Comparison of ENCODE assay signal across 9 mouse cellular contexts in the genomic region with DNA sequence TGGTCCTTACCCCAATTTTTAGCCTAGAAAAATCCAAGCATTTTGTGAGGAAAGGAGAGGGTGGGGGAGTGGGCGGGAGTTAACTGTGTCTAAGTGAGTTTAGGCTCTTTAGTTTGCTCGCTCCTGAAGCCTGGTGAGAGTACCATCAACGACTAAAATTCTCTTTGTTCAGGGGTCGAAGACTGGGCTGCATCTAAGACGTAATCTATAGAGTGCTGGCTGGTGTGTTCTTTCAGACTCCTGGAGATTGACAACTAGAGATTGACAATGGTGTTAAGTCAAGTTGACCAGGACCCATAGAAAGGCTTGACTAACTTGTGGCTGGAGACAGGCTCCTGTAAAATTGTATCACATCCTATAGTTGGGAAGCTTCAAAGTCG. TPM values are rescaled to one million over a fixed set of nuclear protein-coding genes. Genes with fewer than 3 reads are reported as not detected.
DNase-seq lines count a peak whose midpoint lies in the region; ATAC-seq and TF ChIP-seq lines count a peak whose summit lies in the region.
"Had no signal": no experiment of that assay in that cellular context is flagged by ENCODE, and none has a peak within 500 bp of the region (broad histone marks: within the 10 kb centered on the region; RNA-seq: fewer than 3 reads in every experiment).

No protein-coding gene starts in this region.

- no peaks in the 10 kb centered on the region for H3K27me3 ChIP-seq in lung, postnatal 0 days (replicated peaks; ENCODE audit: insufficient read depth, low read length)
- no peaks in the 10 kb centered on the region for H3K27me3 ChIP-seq in limb, embryonic 11.5 days (ENCODE audit: control insufficient read depth, insufficient read depth, low read length)
- H3K27me3 ChIP-seq in small intestine, adult 2 months (ENCODE audit: control insufficient read depth, insufficient read depth, low read length): no peaks in the 10 kb centered on the region; the same call in 1 of the 2 replicates

- TF ChIP-seq EP300 in lung, postnatal 0 days (IDR thresholded peaks at IDR 0.05): 0 out of 2 replicates have a peak, but pooled peaks have one; percentile 17

- no peak overlapping the region; the same call in 1 of the 2 replicates for H3K27ac ChIP-seq in lung, postnatal 0 days (ENCODE audit: low read length)
- H3K27ac ChIP-seq in limb, embryonic 11.5 days (replicated peaks; ENCODE audit: low read depth, low read length): no peak overlapping the region
- no peak overlapping the region for H3K27ac ChIP-seq in small intestine, adult 2 months (ENCODE audit: insufficient read depth, low read depth, low read length)

- DNase-seq in lung, postnatal 0 days (ENCODE audit: low spot score): no peak
- DNase-seq in lung, postnatal 14 days: no peak
- no peak for DNase-seq in limb, embryonic 11.5 days (ENCODE audit: low spot score)
- no peak for DNase-seq in cerebellum, postnatal 25 days
- no peak for DNase-seq in spleen, postnatal 10 days (ENCODE audit: low spot score in 2 of 2)
- no peak for DNase-seq in kidney, adult 11 months

- TF ChIP-seq POLR2A in small intestine, adult 2 months (IDR thresholded peaks at IDR 0.05; ENCODE audit: low read depth, low read length): no peak

- H3K4me2 ChIP-seq in lung, postnatal 0 days (replicated peaks; ENCODE audit: low read depth, low read length): peak overlapping the region; percentile 82
- H3K4me2 ChIP-seq in limb, embryonic 11.5 days (ENCODE audit: low read depth, severe bottlenecking): peak overlapping the region; percentile 45

- peak overlapping the region; percentile 80 for H3K9ac ChIP-seq in lung, postnatal 0 days (replicated peaks; ENCODE audit: low read depth)
- H3K9ac ChIP-seq in limb, embryonic 11.5 days (ENCODE audit: low read length): peak overlapping the region; percentile 12; the same call in 1 of the 2 replicates

- H3K36me3 ChIP-seq in lung, postnatal 0 days (ENCODE audit: insufficient read depth, low read length): no peaks in the 10 kb centered on the region; the same call in 1 of the 2 replicates
- 0 out of 2 replicates have a peak, but pooled peaks cover 3% of the 10 kb centered on the region for H3K36me3 ChIP-seq in limb, embryonic 11.5 days (ENCODE audit: control insufficient read depth, insufficient read depth, low read length)
- peaks cover 13% of the 10 kb centered on the region for H3K36me3 ChIP-seq in small intestine, adult 2 months (ENCODE audit: control insufficient read depth, insufficient read depth, low read length)

- peaks cover 4% of the 10 kb centered on the region for H3K4me1 ChIP-seq in lung, postnatal 0 days (ENCODE audit: insufficient read depth, low read depth, low read length)
- no peaks in the 10 kb centered on the region for H3K4me1 ChIP-seq in limb, embryonic 11.5 days (ENCODE audit: control insufficient read depth, insufficient read depth, low read length)
- 0 out of 2 replicates have a peak, but pooled peaks cover 2% of the 10 kb centered on the region for H3K4me1 ChIP-seq in small intestine, adult 2 months (ENCODE audit: control insufficient read depth, insufficient read depth, insufficient read length, low read length)

- no peaks in the 10 kb centered on the region for H3K9me3 ChIP-seq in lung, postnatal 0 days (ENCODE audit: low read length)
- H3K9me3 ChIP-seq in limb, embryonic 11.5 days (ENCODE audit: control insufficient read depth, low read length): no peaks in the 10 kb centered on the region

- WGBS in lung, postnatal 0 days: 46% methylated on average over 6 of the region's 6 CpGs
- 46% methylated on average over 6 of the region's 6 CpGs for WGBS in limb, embryonic 11.5 days
- 52% methylated on average over 6 of the region's 6 CpGs for WGBS in small intestine, adult 2 months

- TF ChIP-seq CTCF in lung, postnatal 0 days (IDR thresholded peaks at IDR 0.05): no peak
- TF ChIP-seq CTCF in small intestine, adult 2 months (IDR thresholded peaks at IDR 0.05; ENCODE audit: extremely low read depth, insufficient read length, insufficient replicate concordance, low read depth, low read length): no peak

- ATAC-seq in lung, postnatal 0 days: peak; percentile 5; the same call in 1 of the 2 replicates
- 0 out of 2 replicates have a peak, but pooled peaks have one; percentile 15 for ATAC-seq in erythroid progenitor cell, adult 5-6 weeks (replicated peaks; ENCODE audit: low FRiP score, poor library complexity, severe bottlenecking)
- peak; percentile 53; the same call in 1 of the 2 replicates for ATAC-seq in limb, embryonic 11.5 days (ENCODE audit: insufficient number of reproducible peaks, low FRiP score, low TSS enrichment, low read depth)

- H3K4me3 ChIP-seq in lung, postnatal 0 days (ENCODE audit: low read depth, low read length): peak overlapping the region; percentile 78
- H3K4me3 ChIP-seq in limb, embryonic 11.5 days (ENCODE audit: low read depth, low read length): peak overlapping the region; percentile 97
- H3K4me3 ChIP-seq in small intestine, adult 2 months (ENCODE audit: low read depth, low read length): peak overlapping the region; percentile 92

RNA-seq across cellular contexts. Expression of gene Snrpb2, which starts 0.4 kb away (rescaled TPM):
- 51.3 and 53.0 TPM in 2 replicates for polyA plus RNA-seq in lung, postnatal 0 days (2015; fragmentation: Nextera tagmentation; extraction: Ambion mirVana)
- total RNA-seq in erythroid progenitor cell, adult 5-6 weeks (2015; ENCODE audit: low replicate concordance): 30.2 and 30.6 TPM in 2 replicates
- total RNA-seq in erythroid progenitor cell, adult 5-6 weeks (2017; ENCODE audit: low replicate concordance): 6.9 and 24.4 TPM in 2 replicates
- 150 and 154 TPM in 2 replicates for polyA plus RNA-seq in limb, embryonic 11.5 days (2014; fragmentation: Nextera tagmentation; extraction: Ambion mirVana)
- 0.43 and 0.44 TPM in 2 replicates for polyA plus RNA-seq in small intestine, adult 2 months (2012; rRNA removed)

RNA-seq across cellular contexts. Expression of gene Otor, which starts 15.9 kb away (rescaled TPM):
- not detected in 2 replicates for polyA plus RNA-seq in lung, postnatal 0 days (2015; fragmentation: Nextera tagmentation; extraction: Ambion mirVana)
- total RNA-seq in erythroid progenitor cell, adult 5-6 weeks (2015; ENCODE audit: low replicate concordance): not detected in 2 replicates
- not detected in 2 replicates for total RNA-seq in erythroid progenitor cell, adult 5-6 weeks (2017; ENCODE audit: low replicate concordance)
- 5.8 and 6.6 TPM in 2 replicates for polyA plus RNA-seq in limb, embryonic 11.5 days (2014; fragmentation: Nextera tagmentation; extraction: Ambion mirVana)
- not detected in 2 replicates for polyA plus RNA-seq in small intestine, adult 2 months (2012; rRNA removed)
- total RNA-seq: neutrophil, adult 5-6 weeks had no signal

Comparison
In these comparisons a context has a peak if more than half of its experiments do, and no peak if none do; other contexts are left out.
1. RNA of gene Snrpb2, which starts 0.4 kb away (polyA plus RNA-seq): 150 to 154 TPM in limb, embryonic 11.5 days and 51.3 to 53.0 TPM in lung, postnatal 0 days; 0.43 to 0.44 TPM in small intestine, adult 2 months; every median in the first group is over 10 times any median in the second.
2. Peak in every context shown above with its lines, with median percentiles within 50 percentile points of each other: ATAC-seq and H3K4me3 ChIP-seq.